Mouse (Mus musculus): Measurements from ENCODE around the gene Dennd2a. TPM values are rescaled to one million over a fixed set of nuclear protein-coding genes. Genes with fewer than 3 reads are reported as not detected.

Gene Dennd2a
- polyA plus RNA-seq, 1 experiment, result 7.3 TPM

DNA sequence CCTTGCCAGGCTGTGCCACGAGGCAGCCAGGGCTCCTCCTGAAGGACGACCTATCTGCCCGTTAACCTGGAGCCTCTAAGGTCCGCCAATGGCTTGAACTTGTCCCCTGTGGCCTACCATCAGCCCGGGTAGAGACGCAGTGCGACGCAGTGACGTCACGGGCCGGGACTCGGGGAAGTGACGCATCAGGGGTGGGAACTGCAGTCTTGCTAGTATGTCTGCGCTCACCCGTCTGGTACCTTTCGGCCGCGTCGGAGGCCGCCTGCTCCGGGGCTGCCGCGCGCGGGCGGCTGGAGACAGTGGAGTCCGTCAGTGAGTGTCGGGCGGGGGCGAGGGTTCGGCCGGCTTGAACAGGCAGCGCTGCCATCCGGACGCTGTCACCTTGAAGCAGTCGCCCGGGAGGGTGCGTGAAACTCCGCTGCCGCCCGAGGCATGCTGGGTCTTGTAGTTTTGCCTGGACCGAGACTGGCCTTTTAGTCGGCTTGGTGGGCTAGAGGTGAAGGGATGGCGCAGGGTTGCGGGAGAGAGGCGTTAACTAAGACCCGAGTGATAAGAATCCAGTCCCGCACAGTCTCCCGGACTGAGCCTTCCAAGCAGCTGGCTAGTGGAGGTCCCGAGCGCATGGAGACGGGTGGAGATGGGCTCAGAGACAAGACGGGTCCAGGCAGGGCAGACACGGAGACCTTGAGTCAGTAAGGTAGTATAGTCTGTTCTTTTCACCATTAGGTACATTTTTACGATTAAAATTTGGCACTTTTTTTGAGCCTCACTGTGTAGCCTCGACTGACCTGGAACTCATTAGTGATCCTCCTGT, 34.9 kb upstream of the Dennd2a start, which contains the start of gene Ndufb2:
Ndufb2 (plus strand) TSS at position 174 of the 814 bp plus-strand sequence.
- under 1% methylated on average over 56 of the region's 56 CpGs for WGBS
- H3K27me3 ChIP-seq (ENCODE audit: control insufficient read depth, insufficient read depth, low read length), result no peaks in the 10 kb centered on the region
- H3K4me3 ChIP-seq (ENCODE audit: extremely low read depth, insufficient read depth, insufficient read length), result peak within 1 kb of the TSS; percentile 84
- TF ChIP-seq POLR2A (IDR thresholded peaks at IDR 0.05; ENCODE audit: low read depth, low read length) (peak; percentile 67), CTCF (IDR thresholded peaks at IDR 0.05; ENCODE audit: extremely low read depth, insufficient read depth, insufficient read length, insufficient replicate concordance) (no peak)
- peak; percentile 87 to 91 for DNase-seq (ENCODE audit: low read depth in 1 of 2, low spot score in 2 of 2)
- peak within 1 kb of the TSS; percentile 93 for H3K27ac ChIP-seq (ENCODE audit: insufficient read depth, low read length)
- peaks cover 3% of the 10 kb centered on the region for H3K36me3 ChIP-seq (ENCODE audit: control insufficient read depth, insufficient read depth, low read length)
- no peaks in the 10 kb centered on the region for H3K4me1 ChIP-seq (ENCODE audit: control insufficient read depth, insufficient read depth, insufficient read length)

DNA sequence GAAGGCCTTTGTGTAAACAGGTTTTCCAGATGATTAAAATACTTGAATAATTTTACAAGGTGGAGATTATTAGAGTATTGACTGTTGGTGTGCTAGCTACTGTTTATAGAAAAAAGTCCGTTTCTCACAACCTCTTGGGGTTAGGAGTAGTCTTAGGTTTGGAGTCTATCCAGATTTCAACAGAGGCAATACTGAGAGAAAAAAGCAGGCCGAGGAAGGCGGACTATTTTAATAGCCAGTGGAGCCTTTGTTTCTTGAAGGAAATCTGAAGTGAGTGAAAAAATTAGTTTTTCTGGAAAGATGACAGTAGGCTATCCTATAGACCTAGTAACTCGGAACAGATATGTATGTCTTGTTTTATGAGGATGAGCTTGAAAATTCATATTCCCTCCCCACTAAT, 33.8 kb upstream of the Dennd2a start:
- TF ChIP-seq POLR2A (IDR thresholded peaks at IDR 0.05; ENCODE audit: low read depth, low read length) (no peak), CTCF (IDR thresholded peaks at IDR 0.05; ENCODE audit: extremely low read depth, insufficient read depth, insufficient read length, insufficient replicate concordance) (no peak)
- peaks cover 4% of the 10 kb centered on the region for H3K36me3 ChIP-seq (ENCODE audit: control insufficient read depth, insufficient read depth, low read length)
- no peak overlapping the region for H3K4me3 ChIP-seq (ENCODE audit: extremely low read depth, insufficient read depth, insufficient read length)
- H3K4me1 ChIP-seq (ENCODE audit: control insufficient read depth, insufficient read depth, insufficient read length), result no peaks in the 10 kb centered on the region
- H3K27ac ChIP-seq (ENCODE audit: insufficient read depth, low read length), result no peak overlapping the region
- no peak for DNase-seq (ENCODE audit: low read depth in 1 of 2, low spot score in 2 of 2)
- no peaks in the 10 kb centered on the region for H3K27me3 ChIP-seq (ENCODE audit: control insufficient read depth, insufficient read depth, low read length)
- WGBS, result 95% methylated on average over 4 of the region's 4 CpGs

- Histone ChIP-seq H3K4me1 (ENCODE audit: control insufficient read depth, insufficient read depth, insufficient read length) (no peaks in the 10 kb centered on the region), H3K27me3 (ENCODE audit: control insufficient read depth, insufficient read depth, low read length) (no peaks in the 10 kb centered on the region), H3K36me3 (ENCODE audit: control insufficient read depth, insufficient read depth, low read length) (peaks cover 18% of the 10 kb centered on the region), H3K27ac (ENCODE audit: insufficient read depth, low read length) (no peak within 1 kb of the TSS), H3K4me3 (ENCODE audit: extremely low read depth, insufficient read depth, insufficient read length) (no peak within 1 kb of the TSS)
- DNase-seq (ENCODE audit: low read depth in 1 of 2, low spot score in 2 of 2), result no peak
- TF ChIP-seq POLR2A (IDR thresholded peaks at IDR 0.05; ENCODE audit: low read depth, low read length) (no peak), CTCF (IDR thresholded peaks at IDR 0.05; ENCODE audit: extremely low read depth, insufficient read depth, insufficient read length, insufficient replicate concordance) (no peak)
- WGBS, result 95% methylated on average over 6 of the region's 6 CpGs
These were observed 27.9 kb upstream of the Dennd2a start, which contains the start of gene Gm42420 for GRCm38 (mm10) chr6:39585517-39585916. Gm42420 (plus strand) TSS chr6:39585753.

GRCm38 (mm10) chr6:39581087-39581784, 23.6 kb upstream of the Dennd2a start:
- TF ChIP-seq CTCF (IDR thresholded peaks at IDR 0.05; ENCODE audit: extremely low read depth, insufficient read depth, insufficient read length, insufficient replicate concordance), result no peak
- TF ChIP-seq POLR2A (IDR thresholded peaks at IDR 0.05; ENCODE audit: low read depth, low read length), result no peak
- H3K27ac ChIP-seq (ENCODE audit: insufficient read depth, low read length), result no peak overlapping the region
- H3K4me1 ChIP-seq (ENCODE audit: control insufficient read depth, insufficient read depth, insufficient read length), result no peaks in the 10 kb centered on the region
- no peaks in the 10 kb centered on the region for H3K27me3 ChIP-seq (ENCODE audit: control insufficient read depth, insufficient read depth, low read length)
- DNase-seq (ENCODE audit: low read depth in 1 of 2, low spot score in 2 of 2), result no peak
- peaks cover 21% of the 10 kb centered on the region for H3K36me3 ChIP-seq (ENCODE audit: control insufficient read depth, insufficient read depth, low read length)
- H3K4me3 ChIP-seq (ENCODE audit: extremely low read depth, insufficient read depth, insufficient read length), result no peak overlapping the region
- WGBS, result 85% methylated on average over 7 of the region's 7 CpGs

GRCm38 (mm10) chr6:39580558-39580957, 22.9 kb upstream of the Dennd2a start:
- WGBS, result 100% methylated on average over 2 of the region's 2 CpGs
- no peak for DNase-seq (ENCODE audit: low read depth in 1 of 2, low spot score in 2 of 2)
- H3K36me3 ChIP-seq (ENCODE audit: control insufficient read depth, insufficient read depth, low read length), result peaks cover 21% of the 10 kb centered on the region
- no peak overlapping the region for H3K27ac ChIP-seq (ENCODE audit: insufficient read depth, low read length)
- H3K27me3 ChIP-seq (ENCODE audit: control insufficient read depth, insufficient read depth, low read length), result no peaks in the 10 kb centered on the region
- TF ChIP-seq POLR2A (IDR thresholded peaks at IDR 0.05; ENCODE audit: low read depth, low read length) (no peak), CTCF (IDR thresholded peaks at IDR 0.05; ENCODE audit: extremely low read depth, insufficient read depth, insufficient read length, insufficient replicate concordance) (no peak)
- H3K4me3 ChIP-seq (ENCODE audit: extremely low read depth, insufficient read depth, insufficient read length), result no peak overlapping the region
- H3K4me1 ChIP-seq (ENCODE audit: control insufficient read depth, insufficient read depth, insufficient read length), result no peaks in the 10 kb centered on the region

DNA sequence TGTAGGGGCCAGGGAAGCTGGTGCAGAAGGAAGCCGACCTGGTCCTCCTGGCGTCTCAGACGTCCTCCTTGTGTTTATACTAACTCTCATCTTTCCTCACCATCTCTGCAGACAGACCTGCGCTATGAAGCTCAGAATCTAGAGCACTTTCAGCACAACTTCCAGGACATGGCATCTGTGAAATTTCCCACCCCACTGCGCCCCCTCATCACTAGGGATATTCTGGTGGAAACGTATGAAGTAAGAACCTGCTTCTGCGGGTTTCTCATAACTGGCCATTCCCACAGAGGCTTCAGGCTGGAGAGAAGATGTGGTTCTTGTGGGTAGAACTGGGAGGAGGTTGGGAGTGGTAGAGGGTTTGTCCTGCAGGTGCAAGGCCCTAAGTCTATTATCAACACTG, 21.9 kb upstream of the Dennd2a start:
- WGBS, result 94% methylated on average over 7 of the region's 7 CpGs
- peaks cover 21% of the 10 kb centered on the region for H3K36me3 ChIP-seq (ENCODE audit: control insufficient read depth, insufficient read depth, low read length)
- DNase-seq (ENCODE audit: low read depth in 1 of 2, low spot score in 2 of 2), result no peak

More for the DNA sequence above, 21.9 kb upstream of the Dennd2a start:
- no peak overlapping the region for H3K4me3 ChIP-seq (ENCODE audit: extremely low read depth, insufficient read depth, insufficient read length)
- TF ChIP-seq POLR2A (IDR thresholded peaks at IDR 0.05; ENCODE audit: low read depth, low read length) (no peak), CTCF (IDR thresholded peaks at IDR 0.05; ENCODE audit: extremely low read depth, insufficient read depth, insufficient read length, insufficient replicate concordance) (no peak)
- H3K27me3 ChIP-seq (ENCODE audit: control insufficient read depth, insufficient read depth, low read length), result no peaks in the 10 kb centered on the region
- H3K4me1 ChIP-seq (ENCODE audit: control insufficient read depth, insufficient read depth, insufficient read length), result peaks cover 5% of the 10 kb centered on the region; the same call in 1 of the 2 replicates
- no peak overlapping the region for H3K27ac ChIP-seq (ENCODE audit: insufficient read depth, low read length)

Measured in spleen, adult 2 months (tissue).